Mouse (Mus musculus) hindlimb bud, embryonic 11.5 days (tissue): ENCODE results near the gene Sel1l3.

ENCODE experiments used
- DNase-seq: peaks from one replicate; pipeline ENCODE4 v3.0.0-alpha.2; 2012; ENCODE audit warnings: low read depth, low spot score; ENCODE audit errors: extremely low spot score

The Sel1l3 gene

DNA sequence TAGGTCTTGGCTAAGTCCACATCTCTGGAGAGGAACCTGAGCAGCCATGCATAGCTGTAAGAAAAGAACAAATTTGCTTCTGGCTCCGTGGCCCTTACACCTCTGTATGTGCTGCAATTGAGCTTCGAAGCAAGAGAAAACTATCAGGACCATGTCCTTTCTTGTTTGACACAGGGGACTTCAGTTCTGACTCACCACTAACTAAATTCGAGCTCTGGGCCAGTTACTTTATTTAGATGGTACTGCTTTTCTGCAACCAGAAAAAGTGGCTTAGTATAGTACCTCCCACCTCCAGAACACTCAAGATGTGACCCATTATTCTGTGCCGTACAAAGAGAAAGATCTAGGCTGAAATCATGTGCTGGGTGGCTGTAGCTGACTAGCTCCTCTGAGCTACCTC, 66.3 kb downstream of the Sel1l3 start:
- DNase-seq: no peak

DNA sequence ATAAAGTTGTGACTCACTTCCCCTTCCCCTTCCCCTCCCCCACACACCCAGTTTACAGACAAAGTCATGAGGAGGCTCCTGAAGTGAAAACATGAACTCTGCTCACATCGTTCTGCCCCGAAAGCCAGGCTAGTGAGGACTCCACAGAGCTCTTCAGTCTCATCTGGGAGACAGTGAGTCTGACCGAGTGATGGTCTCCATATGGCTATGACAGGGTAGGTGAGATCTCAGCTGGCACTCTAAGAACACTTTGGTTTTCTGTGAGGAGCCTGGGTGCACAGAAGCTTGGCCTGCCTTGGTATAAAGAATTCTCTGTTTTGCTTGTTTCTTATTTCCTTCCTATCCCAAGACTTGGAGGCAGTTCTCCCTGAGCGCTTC, 67.1 kb downstream of the Sel1l3 start:
- no peak for DNase-seq

DNA sequence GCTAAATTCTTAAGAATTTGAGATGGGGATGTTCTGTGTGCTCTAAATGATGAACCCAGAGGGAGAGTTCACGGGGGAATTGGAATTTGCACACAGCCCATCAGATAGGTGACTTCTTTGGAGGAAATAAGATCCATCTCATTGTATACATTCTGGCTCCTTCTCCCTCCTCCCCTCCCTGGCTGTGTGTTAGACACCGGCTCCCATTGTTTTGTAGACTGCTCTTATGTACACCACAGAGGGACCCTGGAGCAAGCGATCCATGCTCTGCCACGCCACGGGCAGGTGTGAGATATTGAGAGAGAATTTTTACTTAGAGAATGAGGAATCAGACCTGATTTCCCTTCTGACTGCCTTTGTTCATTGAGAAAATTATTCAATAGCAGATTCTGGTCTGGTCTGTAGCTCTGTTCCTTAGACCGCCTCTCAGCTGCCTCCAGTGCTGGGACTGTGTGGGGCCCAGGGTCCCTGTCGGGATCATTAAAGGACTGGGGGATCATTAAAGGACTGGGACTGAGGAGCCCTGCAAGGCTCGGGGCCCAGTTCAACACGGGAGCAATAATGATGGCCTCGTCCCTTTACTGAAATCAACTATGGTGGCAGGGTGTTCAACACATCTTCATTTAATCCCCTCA, 67.6 kb downstream of the Sel1l3 start:
- DNase-seq: no peak

DNA sequence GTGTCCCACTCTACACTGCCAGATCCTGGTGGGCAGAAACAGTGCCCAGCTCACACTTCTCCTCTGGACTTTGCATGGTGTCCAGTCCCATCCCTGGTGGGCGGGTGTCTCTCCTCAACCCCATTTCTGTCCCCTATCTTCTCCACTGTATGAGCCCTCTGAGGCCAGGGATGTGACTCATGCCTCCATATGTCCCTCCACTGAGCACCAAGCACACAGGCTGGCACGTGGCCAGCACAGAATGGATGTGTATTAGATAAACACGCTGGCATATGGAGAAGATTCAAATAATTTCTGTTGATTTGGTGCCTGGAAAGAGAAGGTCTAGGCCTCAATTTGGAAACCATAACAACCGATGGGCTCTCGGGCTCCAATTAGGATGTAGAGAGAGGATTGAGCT, 71.1 kb downstream of the Sel1l3 start:
- DNase-seq: no peak

DNA sequence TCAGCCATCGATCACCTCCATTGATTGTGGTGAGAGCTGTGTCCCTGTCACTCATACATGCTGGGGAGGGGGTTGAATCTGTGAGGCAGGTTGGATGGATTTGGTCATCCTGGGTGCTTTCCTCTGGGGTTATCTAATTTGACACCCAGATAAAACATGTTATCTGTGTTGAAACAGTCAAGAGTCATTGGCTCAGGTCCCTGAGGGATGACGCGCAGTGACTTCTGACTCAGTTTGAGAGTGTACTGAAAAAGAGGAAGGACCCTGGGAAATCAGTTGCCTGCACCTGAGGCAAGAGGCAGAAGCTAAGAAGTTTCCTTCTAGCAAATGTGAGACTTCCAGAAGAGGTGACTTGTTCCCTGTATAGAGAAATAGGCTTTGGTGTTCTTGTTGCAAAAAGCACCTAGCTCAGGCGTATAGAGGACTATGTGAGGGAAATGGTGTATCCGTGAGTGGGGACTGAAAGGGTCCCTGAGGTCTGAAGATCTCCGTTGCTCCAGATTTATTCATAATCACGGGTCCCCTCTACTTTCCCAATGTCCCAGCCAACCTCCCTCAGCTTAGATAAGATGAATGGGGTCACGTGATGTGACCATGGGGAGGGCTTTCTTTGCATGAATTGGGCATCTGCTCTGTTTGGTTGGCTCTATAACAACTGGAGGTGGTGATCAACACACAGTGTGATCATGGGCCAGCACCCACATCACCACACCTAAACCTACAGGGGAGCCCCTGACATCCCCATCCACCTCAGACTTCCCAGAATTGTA, 73.4 kb downstream of the Sel1l3 start:
- DNase-seq: no peak

DNA sequence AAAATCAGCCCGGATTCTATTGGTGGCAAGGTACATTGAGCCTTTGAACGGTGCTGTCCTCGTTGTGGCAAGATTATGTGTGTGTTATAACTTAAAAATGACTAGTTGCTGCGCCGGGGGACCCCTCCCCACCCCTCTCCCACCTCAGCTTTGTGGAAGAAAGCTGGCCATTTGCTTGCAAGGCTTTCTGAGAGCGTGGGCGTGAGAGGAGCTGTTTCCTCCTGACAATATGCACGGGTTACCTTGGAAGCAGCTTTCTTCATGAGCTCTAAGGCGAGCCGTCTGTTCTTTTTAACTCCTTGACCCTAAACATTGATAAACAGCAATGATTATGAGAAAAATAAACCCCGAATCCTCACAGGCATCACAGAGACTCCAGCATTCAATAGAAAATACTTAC, 74.2 kb downstream of the Sel1l3 start:
- no peak for DNase-seq

DNA sequence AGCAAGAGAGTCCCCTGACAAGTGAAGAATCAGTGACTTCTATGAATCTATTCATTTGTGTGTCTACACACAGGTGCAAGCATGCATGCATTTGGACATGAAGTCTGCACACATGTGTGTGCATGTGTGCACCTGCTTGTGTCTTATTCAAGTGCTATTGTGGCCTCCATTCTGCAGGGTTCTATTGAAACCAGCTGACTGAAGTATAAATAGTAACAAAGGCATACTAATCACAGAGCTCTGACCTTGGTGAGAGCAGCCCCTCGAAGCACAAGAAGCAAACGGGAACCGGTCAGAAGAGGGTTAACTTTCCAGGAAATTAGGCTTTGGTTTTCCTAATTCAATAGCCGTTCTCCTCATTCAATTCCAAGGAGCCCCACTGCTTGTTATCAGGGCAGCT, 74.6 kb downstream of the Sel1l3 start:
- DNase-seq: no peak

DNA sequence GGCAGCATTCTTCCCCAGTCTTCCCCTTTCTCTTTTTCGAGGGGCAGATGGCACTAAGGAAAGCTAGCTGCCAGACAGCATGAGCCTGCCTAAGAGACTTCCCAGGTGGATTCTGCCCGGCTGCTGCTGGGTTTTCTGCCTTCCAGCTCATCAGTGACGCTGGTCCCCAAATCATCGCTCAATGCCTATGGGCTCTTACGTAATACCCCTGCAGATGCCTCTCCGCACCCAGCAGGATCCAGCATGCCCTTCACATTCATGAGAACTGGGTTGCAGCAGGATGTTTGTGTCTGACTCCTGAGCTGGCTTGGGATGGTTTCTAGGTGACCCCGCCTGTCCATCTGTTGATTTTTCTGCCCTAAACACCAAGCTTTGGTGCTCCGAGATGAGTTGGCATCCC, 75.7 kb downstream of the Sel1l3 start:
- no peak for DNase-seq

DNA sequence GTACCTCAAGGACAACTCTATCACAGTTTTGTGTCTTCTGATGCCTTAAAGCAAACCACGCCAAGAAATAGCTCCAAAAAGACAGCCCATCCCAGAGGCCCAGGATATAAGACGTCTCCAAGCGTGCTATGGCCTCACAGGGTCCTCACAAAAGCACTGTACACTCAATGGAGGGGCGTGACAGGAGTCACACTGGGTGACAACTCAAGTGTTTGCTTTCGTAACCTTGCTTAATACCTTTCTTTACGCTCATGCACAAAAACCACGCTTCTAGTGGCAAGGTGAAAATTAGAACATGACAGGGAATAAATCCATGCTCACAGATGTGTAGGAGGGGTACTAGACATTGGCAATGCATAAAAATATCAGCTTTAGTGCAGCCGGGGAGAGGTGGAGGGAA, 77.7 kb downstream of the Sel1l3 start:
- no peak for DNase-seq

DNA sequence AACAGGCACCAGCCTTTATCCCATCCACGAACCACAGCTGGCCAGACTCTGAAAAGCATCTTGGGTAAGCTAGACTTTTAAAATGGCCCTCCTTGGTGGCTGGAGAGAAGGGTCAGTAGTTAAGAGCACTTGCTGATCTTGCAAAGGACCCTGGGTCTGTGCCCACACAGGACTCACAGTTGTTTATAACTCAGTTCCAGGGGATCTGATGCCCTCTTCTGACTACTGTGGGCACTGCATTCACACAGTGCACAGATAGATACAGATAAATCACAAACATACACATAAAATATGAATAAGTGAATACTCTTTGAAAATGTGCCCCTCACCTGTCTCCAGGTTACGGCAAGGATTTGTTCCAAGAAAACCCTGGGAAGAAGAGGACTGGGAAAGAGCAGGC, 79.7 kb downstream of the Sel1l3 start:
- DNase-seq: no peak

DNA sequence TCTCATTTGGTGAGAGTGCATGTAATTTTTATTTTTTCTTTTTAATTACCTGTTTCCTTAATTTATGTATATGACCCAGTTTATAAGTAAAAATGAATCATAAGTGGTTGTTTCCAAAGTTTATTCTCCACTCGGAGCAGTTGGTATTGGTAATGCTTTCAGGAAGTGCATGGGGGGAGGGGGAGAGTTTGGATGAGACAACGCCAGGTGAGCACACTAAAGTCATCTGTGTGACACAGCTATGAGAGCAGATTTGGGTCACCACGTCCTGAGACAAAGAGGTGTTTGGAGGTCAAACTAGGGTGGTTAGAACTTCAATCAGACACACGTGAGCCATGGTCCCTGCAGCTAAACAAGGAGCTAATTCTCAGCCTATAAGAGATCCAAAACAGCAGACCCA, 89.0 kb downstream of the Sel1l3 start:
- no peak for DNase-seq

DNA sequence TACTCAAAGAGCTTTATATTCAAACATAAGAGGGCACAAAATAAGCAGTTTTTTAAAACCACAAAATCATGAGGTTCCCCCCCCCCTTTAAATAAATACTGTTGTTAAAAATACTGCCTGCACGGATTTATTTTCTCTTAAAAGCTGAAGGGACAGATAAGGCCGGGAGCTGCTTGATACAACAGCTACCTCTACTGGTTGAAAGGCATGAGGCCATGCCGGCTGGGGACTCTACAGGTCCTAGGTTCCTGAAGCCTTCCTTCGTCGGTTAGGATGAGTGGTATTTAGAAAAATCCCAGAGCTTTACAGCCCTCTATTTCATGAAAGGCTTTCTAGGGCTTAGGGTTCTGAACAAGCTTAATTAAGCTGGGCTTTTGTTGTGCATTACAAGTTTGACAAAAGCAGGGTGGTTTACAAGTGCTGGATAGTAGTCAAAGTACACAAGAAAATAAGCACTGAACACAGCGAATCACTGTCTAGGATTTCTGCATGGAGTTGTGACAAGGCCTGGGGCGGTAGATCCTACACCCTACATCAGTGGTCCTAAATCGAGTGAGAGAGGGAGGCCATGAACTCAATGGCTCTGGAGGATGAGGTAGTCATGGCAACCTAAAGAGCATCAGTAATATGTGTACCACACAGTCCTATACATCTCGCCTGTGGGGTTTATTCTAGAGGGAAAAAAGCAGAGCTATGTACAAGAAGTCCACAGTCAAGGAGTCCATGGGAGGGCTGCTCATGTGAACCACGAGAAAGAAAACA, 90.0 kb downstream of the Sel1l3 start:
- DNase-seq: no peak

DNA sequence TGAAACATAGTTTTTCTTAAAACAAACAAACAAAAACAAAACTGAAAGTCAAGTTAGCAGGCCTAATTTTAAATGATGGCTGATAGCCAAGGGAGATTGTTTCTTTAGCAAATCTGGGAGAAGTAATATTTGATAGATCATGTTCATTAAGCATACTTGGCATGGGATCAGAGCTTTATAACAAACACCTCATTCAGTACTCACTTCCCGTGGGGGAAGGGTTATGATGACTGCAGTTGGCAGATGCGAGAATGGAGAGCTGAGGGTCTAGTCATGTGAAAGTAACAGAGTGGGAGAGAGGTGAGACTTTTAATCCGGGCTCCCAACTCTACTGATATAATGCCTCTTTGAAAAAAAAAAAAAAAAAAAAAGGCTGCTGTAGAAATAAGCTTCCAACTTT, 94.0 kb downstream of the Sel1l3 start:
- DNase-seq: no peak

DNA sequence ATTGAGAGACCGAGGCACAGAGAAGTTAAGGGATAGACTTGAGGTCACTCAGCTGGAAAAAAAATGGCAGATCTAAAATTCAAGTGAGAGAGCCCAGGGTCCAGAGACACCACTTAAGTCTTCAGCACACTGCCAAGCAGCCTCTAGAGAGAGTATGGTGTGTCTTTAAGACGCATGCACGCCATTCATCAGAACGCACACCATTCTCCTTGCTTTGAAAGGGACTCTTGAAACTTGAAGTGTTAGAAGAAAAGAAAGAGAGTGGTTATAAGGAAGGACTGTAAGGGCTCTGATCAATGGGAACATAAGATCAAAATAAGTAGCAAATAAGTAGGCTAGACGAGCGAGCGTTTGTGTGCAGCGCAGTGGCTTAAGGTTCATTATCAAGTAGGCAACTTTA, 95.5 kb downstream of the Sel1l3 start:
- no peak for DNase-seq

DNA sequence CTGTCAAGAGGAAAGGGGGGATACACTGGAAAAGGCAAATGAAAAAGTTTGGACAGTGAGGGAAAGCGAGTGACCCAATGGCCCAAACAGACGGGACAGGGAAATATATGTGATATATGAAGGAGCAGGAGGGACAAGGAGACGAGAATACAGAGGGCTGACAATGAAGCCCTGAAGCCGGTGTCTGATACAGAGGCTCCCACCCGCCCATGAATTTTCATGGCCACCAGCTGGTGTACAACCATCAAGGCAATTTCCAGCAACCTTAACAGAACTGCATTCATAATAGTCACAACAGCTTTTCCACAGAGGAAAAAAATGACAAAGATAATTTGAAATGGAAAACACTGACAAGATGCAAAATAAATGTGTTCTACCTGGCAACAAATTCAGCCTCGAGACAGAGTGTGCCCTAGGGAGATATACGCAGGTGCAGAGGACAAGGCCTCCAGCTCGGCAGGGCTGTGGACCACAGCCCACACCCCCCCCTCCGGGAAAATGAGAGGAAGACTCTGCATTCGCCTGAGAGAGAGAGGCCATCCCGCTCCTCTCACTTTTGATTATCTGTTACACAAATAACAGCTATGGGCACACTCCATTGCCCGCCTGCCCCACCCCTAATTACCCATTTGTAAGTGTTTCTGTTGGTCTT, 99.0 kb downstream of the Sel1l3 start:
- no peak for DNase-seq

DNA sequence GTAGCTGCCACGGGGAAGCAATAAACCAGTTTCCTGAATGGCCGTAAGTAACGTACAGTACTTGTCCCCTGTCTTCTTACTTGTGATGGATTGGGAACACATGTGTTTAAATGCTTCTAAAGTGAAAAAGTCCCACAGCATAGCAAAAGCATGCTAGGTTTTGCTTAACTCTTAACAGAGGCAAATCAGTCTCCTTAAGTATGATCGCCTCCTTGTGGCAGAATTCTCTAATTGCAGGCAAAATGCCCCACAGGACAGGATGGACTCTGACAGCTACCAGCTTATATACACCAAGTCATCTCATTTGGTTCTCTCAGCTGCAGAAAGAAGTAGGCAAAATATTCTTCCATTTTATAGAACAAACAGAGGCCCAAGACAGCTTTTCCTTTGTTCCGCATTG, 100.8 kb downstream of the Sel1l3 start:
- no peak for DNase-seq

DNA sequence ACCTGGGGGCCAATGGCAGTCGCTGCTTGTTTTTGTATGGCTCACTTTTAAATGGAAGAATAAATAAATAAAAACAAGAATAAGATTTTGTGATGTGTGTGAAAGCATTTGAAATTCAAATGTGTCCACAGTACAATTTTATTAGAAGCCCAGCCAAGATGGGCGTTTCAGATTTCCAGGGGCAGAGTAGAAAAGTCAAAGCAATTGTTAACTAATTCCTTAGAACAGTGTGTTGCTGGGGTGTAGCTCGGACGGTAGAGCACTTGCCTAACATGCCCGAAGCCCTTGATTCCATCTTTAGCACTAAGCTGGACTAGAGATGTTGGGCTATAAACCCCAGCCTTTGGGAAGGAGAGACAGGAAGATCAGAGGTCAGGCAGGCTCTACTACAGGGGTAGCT, 102.7 kb downstream of the Sel1l3 start:
- DNase-seq: no peak

DNA sequence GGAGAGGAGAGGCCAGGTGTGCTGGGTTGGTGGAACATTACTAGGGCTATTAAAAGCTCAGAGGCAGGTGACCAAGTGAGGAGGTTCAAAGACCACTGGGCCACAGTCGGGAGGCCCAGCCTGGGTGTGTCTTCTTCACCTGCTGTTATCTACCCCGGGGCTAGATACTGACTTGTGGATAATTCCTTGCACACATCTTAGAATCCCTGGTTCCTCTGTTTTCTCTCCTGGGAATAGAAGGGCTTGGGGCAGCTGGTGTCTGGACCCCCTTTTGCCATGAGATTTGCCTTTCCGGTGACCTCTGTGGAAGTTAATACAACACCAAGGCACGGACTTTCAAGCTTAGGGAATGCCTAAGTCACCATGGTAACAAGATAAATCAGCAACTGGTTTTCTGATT, 103.5 kb downstream of the Sel1l3 start:
- DNase-seq: no peak

DNA sequence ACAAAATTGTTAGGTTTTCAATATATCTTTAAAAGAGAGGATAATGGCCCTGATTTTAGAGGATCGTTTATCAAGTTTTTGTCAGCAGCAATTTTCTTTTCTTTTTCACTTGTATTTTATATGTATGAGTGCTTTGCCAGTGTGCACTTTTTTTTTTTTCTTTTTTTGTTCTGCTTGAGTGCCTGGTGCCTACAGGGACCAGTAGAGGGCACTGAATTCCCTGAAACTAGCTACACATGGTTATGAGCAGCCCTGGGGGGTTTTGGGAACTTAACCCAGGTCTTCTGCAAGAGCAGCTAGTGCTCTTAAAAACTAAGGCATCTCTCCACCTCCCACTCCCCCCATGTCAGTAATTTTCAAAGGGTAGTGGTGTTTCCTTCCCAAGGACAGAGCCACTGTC, 105.1 kb downstream of the Sel1l3 start:
- DNase-seq: no peak

DNA sequence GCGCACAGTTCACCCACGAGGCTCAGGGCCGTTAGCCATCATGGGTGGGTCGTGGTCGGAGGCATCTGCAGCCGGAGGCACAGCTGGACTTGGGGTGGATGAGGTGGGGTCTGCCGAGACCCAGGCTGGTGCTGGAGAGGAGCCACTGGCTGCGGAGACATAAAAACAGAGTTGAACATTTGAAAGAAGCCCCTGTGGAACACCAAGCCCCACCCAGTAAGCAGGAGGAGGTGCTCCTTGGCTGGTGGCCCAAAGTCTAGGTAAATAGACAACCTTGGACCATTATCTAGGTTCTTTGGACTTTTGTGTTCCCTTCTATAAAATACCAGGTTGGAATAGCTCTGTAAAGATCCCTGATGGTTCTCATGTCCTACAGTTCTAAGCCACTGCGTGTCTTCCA, 105.7 kb downstream of the Sel1l3 start:
- no peak for DNase-seq

DNA sequence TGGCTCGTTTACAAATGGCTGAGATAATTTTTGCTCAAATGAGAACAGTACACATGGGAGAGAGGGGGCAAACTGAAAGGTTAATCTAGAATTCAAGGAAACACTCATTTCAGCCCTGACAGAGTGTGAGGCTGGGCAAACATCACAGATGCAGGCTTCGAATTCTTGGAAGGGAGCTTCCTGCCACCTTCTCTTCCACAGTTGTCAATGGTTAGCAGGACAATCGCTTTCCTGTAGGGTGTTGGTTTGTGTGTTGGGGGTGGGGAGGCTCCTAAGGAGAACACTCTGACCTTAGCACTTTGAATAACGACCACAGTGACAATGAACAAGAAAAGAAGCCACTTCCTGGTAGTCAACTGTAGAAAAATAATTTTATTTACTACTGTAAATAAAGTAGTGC, 107.0 kb downstream of the Sel1l3 start:
- no peak for DNase-seq

DNA sequence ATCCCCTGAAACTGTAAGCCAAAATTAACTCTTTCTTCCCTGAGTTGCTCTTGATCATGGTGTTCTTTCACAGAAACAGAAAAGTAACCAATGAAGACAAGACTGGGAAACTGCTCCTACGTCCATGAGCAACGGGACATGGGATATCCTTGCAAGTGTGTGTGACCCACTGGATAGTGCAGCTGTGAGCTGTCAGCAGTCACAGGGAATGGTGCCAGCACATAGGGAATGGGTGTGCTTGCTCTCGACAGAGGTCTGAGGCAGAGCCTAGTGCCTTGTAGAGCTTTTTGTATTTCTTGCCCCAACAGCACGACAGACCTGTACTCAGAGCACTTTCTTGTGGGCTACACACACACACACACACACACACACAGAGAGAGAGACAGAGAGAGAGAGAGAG, 107.6 kb downstream of the Sel1l3 start:
- no peak for DNase-seq
